Mouse (Mus musculus) midbrain, embryonic 11.5 days (tissue): Measurements from ENCODE around the gene 4930518I15Rik. TPM values are rescaled to one million over a fixed set of nuclear protein-coding genes. Genes with fewer than 3 reads are reported as not detected.
"Not testable (repeated sequence)": the region's sequence is repeated elsewhere in the genome, so short reads cannot be mapped to it uniquely, and the experiment has no call there.

ENCODE experiments used
- ATAC-seq: fragments of 200-750 bp; cut with Nextera tagmentation; 2 replicates; pipeline ENCODE4 v1.8.0; 2017; ENCODE audit warnings: moderate TSS enrichment, moderate library complexity; ENCODE audit not compliant: low FRiP score
- DNase-seq: peaks from one replicate; pipeline ENCODE4 v3.0.0; 2015; ENCODE audit warnings: low spot score; ENCODE audit errors: missing footprints
- H3K27ac ChIP-seq: fragments of 300-500 bp; sonication (generic); 2 replicates; pipeline ENCODE4 v1.5.1; 2014; ENCODE audit warnings: low read depth, low read length
- H3K27me3 ChIP-seq: fragments of 300-500 bp; sonication (generic); 2 replicates; pipeline ENCODE4 v1.6.1; 2014; ENCODE audit warnings: mild to moderate bottlenecking, low read length, moderate library complexity, mixed read lengths; ENCODE audit not compliant: control insufficient read depth, insufficient read depth
- H3K36me3 ChIP-seq: fragments of 300-500 bp; sonication (generic); 2 replicates; pipeline ENCODE4 v1.6.1; 2014; ENCODE audit warnings: mild to moderate bottlenecking, low read length, moderate library complexity, mixed read lengths; ENCODE audit not compliant: control insufficient read depth, insufficient read depth
- H3K4me1 ChIP-seq: fragments of 300-500 bp; sonication (generic); 2 replicates; pipeline ENCODE4 v1.6.1; 2014; ENCODE audit warnings: low read length; ENCODE audit not compliant: control insufficient read depth, insufficient read depth
- H3K4me2 ChIP-seq: fragments of 300-500 bp; sonication (generic); 2 replicates; pipeline ENCODE4 v1.6.1; 2014; ENCODE audit warnings: mild to moderate bottlenecking, moderate library complexity
- H3K4me3 ChIP-seq: fragments of 300-500 bp; sonication (generic); 2 replicates; pipeline ENCODE4 v1.5.1; 2014; ENCODE audit warnings: low read depth, low read length
- H3K9ac ChIP-seq: fragments of 300-500 bp; sonication (generic); 2 replicates; pipeline ENCODE4 v1.6.1; 2014; ENCODE audit warnings: low read length
- H3K9me3 ChIP-seq: fragments of 300-500 bp; sonication (generic); 2 replicates; pipeline ENCODE4 v1.6.1; 2016; ENCODE audit warnings: low read length; ENCODE audit not compliant: control insufficient read depth
- WGBS: fragments of 180-500 bp; shearing (Covaris S2); extraction: QIAGEN DNeasy Blood & Tissue Kit; methylation state at CpG from one replicate; pipeline ENCODE4 v1.1.7; 2014; 5-methylcytosine and 5-hydroxymethylcytosine counted together
- polyA plus RNA-seq: library from polyadenylated mRNA; unstranded; fragments of >200 nt; fragmentation: Nextera tagmentation; extraction: Ambion mirVana; gene quantifications from 2 replicates; pipeline ENCODE4 v1.2.1, GENCODE M21; 2014

4930518I15Rik gene
- polyA plus RNA-seq, 1 experiment from 2014 or later = 4.7 TPM

- WGBS = 97% methylated on average over 1 of the region's 1 CpGs
- H3K9ac ChIP-seq = no peak overlapping the region
- H3K4me3 ChIP-seq = no peak overlapping the region
- no peak overlapping the region for H3K4me2 ChIP-seq
- no peak overlapping the region for H3K27ac ChIP-seq
- H3K27me3 ChIP-seq = no peaks in the 10 kb centered on the region
- no peak for ATAC-seq
- H3K4me1 ChIP-seq = no peaks in the 10 kb centered on the region
- H3K9me3 ChIP-seq = no peaks in the 10 kb centered on the region
- no peak for DNase-seq
- H3K36me3 ChIP-seq = peaks cover 6% of the 10 kb centered on the region
These were observed 1.4 kb downstream of the 4930518I15Rik start for GRCm38 (mm10) chr2:156856311-156856710.

DNA sequence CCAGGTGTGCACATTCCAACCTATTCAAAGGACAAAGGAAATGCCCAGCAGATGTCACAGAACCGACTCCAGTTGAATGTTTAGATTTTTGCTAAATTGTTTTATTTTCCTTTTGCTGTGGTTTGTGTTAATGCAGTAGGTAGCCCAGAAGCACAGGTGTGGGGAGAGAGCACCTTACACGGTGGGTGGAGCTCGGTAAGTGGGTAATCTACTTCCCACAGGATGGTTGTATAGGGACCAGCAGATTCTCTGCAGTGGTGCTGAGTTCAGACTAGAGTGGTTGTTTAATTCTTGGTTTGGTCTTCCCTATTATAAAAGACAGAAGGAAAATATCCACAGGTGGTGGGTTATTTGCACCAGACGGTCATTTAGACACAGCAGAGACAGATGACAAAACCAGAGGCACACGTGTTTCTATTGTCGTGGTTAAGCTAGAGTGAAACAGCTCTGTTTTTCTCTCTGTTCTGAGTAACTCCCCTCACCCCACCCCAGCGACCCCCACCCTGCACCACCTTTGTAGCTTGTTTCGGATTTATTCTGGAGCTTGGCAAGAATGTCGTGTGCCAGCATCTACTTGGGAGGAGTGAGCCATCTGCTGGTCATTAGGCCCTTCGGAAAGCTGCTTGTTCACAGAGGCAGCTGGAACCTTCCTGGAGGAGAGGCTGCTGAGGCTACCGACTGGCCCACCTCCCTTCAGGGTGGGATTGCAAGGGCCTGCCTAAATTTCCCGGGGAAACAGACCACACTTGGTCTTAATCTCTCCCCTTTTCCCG lies 3.6 kb downstream of the 4930518I15Rik start:
- not testable (repeated sequence) for H3K9me3 ChIP-seq, H3K9ac ChIP-seq, ATAC-seq, H3K4me3 ChIP-seq, H3K4me2 ChIP-seq, DNase-seq, H3K27me3 ChIP-seq, H3K27ac ChIP-seq, H3K4me1 ChIP-seq
- 54% methylated on average over 13 of the region's 13 CpGs for WGBS
- H3K36me3 ChIP-seq = peaks cover 17% of the 10 kb centered on the region

- ATAC-seq, H3K9me3 ChIP-seq, H3K9ac ChIP-seq, H3K4me2 ChIP-seq, H3K27me3 ChIP-seq, H3K4me3 ChIP-seq, H3K27ac ChIP-seq, H3K4me1 ChIP-seq, DNase-seq: not testable (repeated sequence)
- H3K36me3 ChIP-seq = peaks cover 17% of the 10 kb centered on the region
- 88% methylated on average over 8 of the region's 13 CpGs for WGBS
These were observed 4.2 kb downstream of the 4930518I15Rik start for GRCm38 (mm10) chr2:156853584-156853983.

- no peak overlapping the region for H3K4me3 ChIP-seq
- no peaks in the 10 kb centered on the region; the same call in 1 of the 2 replicates for H3K4me1 ChIP-seq
- peaks cover 23% of the 10 kb centered on the region for H3K36me3 ChIP-seq
- H3K27ac ChIP-seq = no peak overlapping the region
- H3K4me2 ChIP-seq = no peak overlapping the region
- no peak for DNase-seq
- H3K9me3 ChIP-seq = no peaks in the 10 kb centered on the region
- ATAC-seq = no peak
- H3K9ac ChIP-seq = no peak overlapping the region
- no peaks in the 10 kb centered on the region for H3K27me3 ChIP-seq
- WGBS = 94% methylated on average over 5 of the region's 5 CpGs
These were observed 7.2 kb downstream of the 4930518I15Rik start for GRCm38 (mm10) chr2:156850505-156850904.

- Histone ChIP-seq H3K27me3 (no peaks in the 10 kb centered on the region), H3K27ac (no peak overlapping the region), H3K4me3 (no peak overlapping the region), H3K4me1 (peaks cover 12% of the 10 kb centered on the region), H3K4me2 (no peak overlapping the region), H3K9ac (no peak overlapping the region), H3K9me3 (no peaks in the 10 kb centered on the region), H3K36me3 (peaks cover 23% of the 10 kb centered on the region)
- 91% methylated on average over 6 of the region's 6 CpGs for WGBS
- ATAC-seq (no peak), DNase-seq (no peak)
These were observed 9.1 kb downstream of the 4930518I15Rik start for GRCm38 (mm10) chr2:156848526-156849182.

- no peak for ATAC-seq
- peaks cover 23% of the 10 kb centered on the region for H3K36me3 ChIP-seq
- H3K9me3 ChIP-seq = no peaks in the 10 kb centered on the region
- no peak overlapping the region for H3K4me3 ChIP-seq
- peaks cover 22% of the 10 kb centered on the region for H3K4me1 ChIP-seq
- no peak overlapping the region for H3K27ac ChIP-seq
- no peak overlapping the region for H3K9ac ChIP-seq
- H3K4me2 ChIP-seq = no peak overlapping the region
- H3K27me3 ChIP-seq = no peaks in the 10 kb centered on the region
- DNase-seq = no peak
- WGBS = 64% methylated on average over 6 of the region's 6 CpGs
These were observed 10.1 kb downstream of the 4930518I15Rik start for GRCm38 (mm10) chr2:156847653-156848052.

- Histone ChIP-seq H3K9me3 (no peaks in the 10 kb centered on the region), H3K4me2 (no peak overlapping the region), H3K4me3 (no peak overlapping the region), H3K27ac (no peak overlapping the region; the same call in 1 of the 2 replicates), H3K4me1 (peaks cover 33% of the 10 kb centered on the region), H3K36me3 (peaks cover 13% of the 10 kb centered on the region; the same call in 1 of the 2 replicates), H3K9ac (no peak overlapping the region), H3K27me3 (no peaks in the 10 kb centered on the region)
- WGBS = 63% methylated on average over 10 of the region's 10 CpGs
- ATAC-seq (no peak), DNase-seq (no peak)
These were observed 13.0 kb downstream of the 4930518I15Rik start for GRCm38 (mm10) chr2:156844715-156845114.

GRCm38 (mm10) chr2:156843331-156843730 lies 14.4 kb downstream of the 4930518I15Rik start:
- ATAC-seq = no peak
- H3K4me2 ChIP-seq = peak overlapping the region; percentile 64; the same call in 1 of the 2 replicates
- WGBS = 90% methylated on average over 10 of the region's 10 CpGs
- DNase-seq = no peak
- H3K36me3 ChIP-seq = peaks cover 12% of the 10 kb centered on the region; the same call in 1 of the 2 replicates
- no peak overlapping the region for H3K27ac ChIP-seq
- H3K4me1 ChIP-seq = peaks cover 35% of the 10 kb centered on the region
- no peaks in the 10 kb centered on the region for H3K27me3 ChIP-seq
- H3K9ac ChIP-seq = no peak overlapping the region
- no peaks in the 10 kb centered on the region for H3K9me3 ChIP-seq
- H3K4me3 ChIP-seq = no peak overlapping the region

DNA sequence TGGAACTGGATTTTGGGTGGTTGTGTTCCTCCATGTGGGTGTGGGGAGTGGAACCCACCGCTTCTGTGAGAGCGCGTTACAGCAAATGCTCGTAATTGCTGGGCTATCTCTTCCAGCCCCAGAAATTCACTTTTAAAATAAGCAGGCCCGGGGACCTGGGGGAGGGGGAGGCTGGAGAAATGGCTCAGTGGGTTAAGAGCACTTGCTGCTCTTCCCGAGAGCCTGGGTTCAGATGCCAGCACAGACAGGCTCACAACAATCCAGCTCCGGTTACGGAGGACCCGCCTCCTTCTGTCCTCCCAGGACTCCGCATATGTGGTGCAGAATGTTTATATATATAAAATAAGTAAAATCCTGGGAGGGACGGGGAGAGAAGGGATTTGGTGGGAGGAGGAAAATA lies 15.0 kb downstream of the 4930518I15Rik start:
- Histone ChIP-seq H3K4me3 (peak overlapping the region; percentile 86), H3K36me3 (peaks cover 8% of the 10 kb centered on the region; the same call in 1 of the 2 replicates), H3K27ac (no peak overlapping the region), H3K4me1 (peaks cover 35% of the 10 kb centered on the region), H3K4me2 (peak overlapping the region; percentile 64), H3K9me3 (no peaks in the 10 kb centered on the region), H3K27me3 (no peaks in the 10 kb centered on the region), H3K9ac (peak overlapping the region; percentile 95)
- DNase-seq (no peak), ATAC-seq (no peak)
- WGBS = 16% methylated on average over 11 of the region's 11 CpGs
